Mouse (Mus musculus): Measurements from ENCODE around the gene Wdr5.

GRCm38 (mm10) chr2:27539336-27539735 lies 24.4 kb downstream of the Wdr5 start:
- TF ChIP-seq POLR2A (IDR thresholded peaks at IDR 0.05; ENCODE audit: low read depth, low read length) = no peak
- no peak for TF ChIP-seq CTCF (IDR thresholded peaks at IDR 0.05; ENCODE audit: extremely low read depth, insufficient read length, insufficient replicate concordance, low read depth, low read length)
